Mouse (Mus musculus) limb, embryonic 14.5 days (tissue): ENCODE data around the gene Pdcl3. TPM values are rescaled to one million over a fixed set of nuclear protein-coding genes. Genes with fewer than 3 reads are reported as not detected.

Source experiments
- ATAC-seq: fragments of 200-750 bp; cut with Nextera tagmentation; 2 replicates; pipeline ENCODE4 v1.8.0; 2017; ENCODE audit warnings: low read depth, moderate number of reproducible peaks, moderate TSS enrichment; ENCODE audit not compliant: low FRiP score
- DNase-seq: peaks from one replicate; pipeline ENCODE4 v3.0.0-alpha.2; 2015; ENCODE audit warnings: low spot score
- H3K27ac ChIP-seq: fragments of 300-500 bp; sonication (generic); replicated peaks from 2 replicates; pipeline ENCODE4 v1.5.1; 2014; ENCODE audit warnings: low read depth, mild to moderate bottlenecking, low read length, moderate library complexity, mixed read lengths
- H3K27me3 ChIP-seq: fragments of 300-500 bp; sonication (generic); 2 replicates; pipeline ENCODE4 v1.6.1; 2014; ENCODE audit warnings: low read length, mixed read lengths; ENCODE audit not compliant: control insufficient read depth, insufficient read depth
- H3K36me3 ChIP-seq: fragments of 300-500 bp; sonication (generic); 2 replicates; pipeline ENCODE4 v1.6.1; 2014; ENCODE audit warnings: mild to moderate bottlenecking, low read length, moderate library complexity, mixed read lengths; ENCODE audit not compliant: control insufficient read depth, insufficient read depth
- H3K4me1 ChIP-seq: fragments of 300-500 bp; sonication (generic); 2 replicates; pipeline ENCODE4 v1.6.1; 2014; ENCODE audit warnings: antibody characterized with exemption, low read length, mixed read lengths; ENCODE audit not compliant: control insufficient read depth, insufficient read depth
- H3K4me2 ChIP-seq: fragments of 300-500 bp; sonication (generic); replicated peaks from 2 replicates; pipeline ENCODE4 v1.6.1; 2014; ENCODE audit warnings: low read depth, mild to moderate bottlenecking, low read length, moderate library complexity; ENCODE audit not compliant: severe bottlenecking
- H3K4me3 ChIP-seq: fragments of 300-500 bp; sonication (generic); replicated peaks from 2 replicates; pipeline ENCODE4 v1.5.1; 2014; ENCODE audit warnings: low read length
- H3K9ac ChIP-seq: fragments of 300-500 bp; sonication (generic); 2 replicates; pipeline ENCODE4 v1.6.1; 2014; ENCODE audit warnings: mild to moderate bottlenecking, low read depth, low read length, moderate library complexity; ENCODE audit not compliant: severe bottlenecking
- H3K9me3 ChIP-seq: fragments of 300-500 bp; sonication (generic); 2 replicates; pipeline ENCODE4 v1.6.1; 2016; ENCODE audit warnings: low read length; ENCODE audit not compliant: control insufficient read depth
- POLR2A ChIP-seq: fragments of 200-500 bp; IDR thresholded peaks from 2 replicates; pipeline ENCODE4 v1.8.0; 2012; ENCODE audit warnings: inconsistent platforms, mild to moderate bottlenecking, moderate library complexity, borderline replicate concordance; ENCODE audit not compliant: insufficient read depth, insufficient read length; ENCODE audit errors: extremely low read depth
- WGBS: fragments of 180-500 bp; shearing (Covaris S2); extraction: QIAGEN DNeasy Blood & Tissue Kit; methylation state at CpG from one replicate; pipeline ENCODE4 v1.1.7; 2014; 5-methylcytosine and 5-hydroxymethylcytosine counted together
- polyA plus RNA-seq, 2 experiments: library from polyadenylated mRNA; depleted of rRNA in 1 of 2; stranded (reverse) in 1 of 2; unstranded in 1 of 2; fragments of >200 nt; fragmentation: Nextera tagmentation in 1 of 2; extraction: Ambion mirVana in 1 of 2; gene quantifications; 2 replicates each; pipeline versions ENCODE4 v1.2.1 to v1.2.3; 2012 to 2014

Gene Pdcl3
- polyA plus RNA-seq, 2 experiments = 85.8 to 143 TPM

DNA sequence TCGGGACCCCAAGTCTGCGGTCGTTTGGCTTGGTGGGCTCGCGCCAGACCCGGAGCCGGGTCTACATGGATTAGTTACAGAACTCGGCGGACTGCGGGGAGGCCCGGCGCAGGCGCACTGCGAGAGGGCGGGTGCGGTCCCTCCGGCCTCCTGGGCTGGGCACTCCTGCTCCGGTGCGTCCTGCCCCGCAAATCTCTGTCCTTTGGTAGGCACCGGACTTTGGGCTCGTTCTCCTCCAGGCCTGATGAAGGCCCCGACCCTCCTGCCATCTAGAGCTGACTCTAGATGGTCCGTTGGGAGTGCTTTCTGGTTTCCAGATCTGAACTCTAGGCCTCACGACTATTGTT is 2.4 kb downstream of the Pdcl3 start:
- Histone ChIP-seq H3K27ac (peak overlapping the region; percentile 85), H3K9ac (peak overlapping the region; percentile 72), H3K4me3 (peak overlapping the region; percentile 82), H3K27me3 (no peaks in the 10 kb centered on the region), H3K4me1 (peaks cover 5% of the 10 kb centered on the region), H3K9me3 (no peaks in the 10 kb centered on the region), H3K4me2 (peak overlapping the region; percentile 61), H3K36me3 (peaks cover 14% of the 10 kb centered on the region; the same call in 1 of the 2 replicates)
- ATAC-seq (peak; percentile 79), DNase-seq (no peak)
- 0 out of 2 replicates have a peak, but pooled peaks have one; percentile 21 for TF ChIP-seq POLR2A
- WGBS = 2% methylated on average over 15 of the region's 25 CpGs

DNA sequence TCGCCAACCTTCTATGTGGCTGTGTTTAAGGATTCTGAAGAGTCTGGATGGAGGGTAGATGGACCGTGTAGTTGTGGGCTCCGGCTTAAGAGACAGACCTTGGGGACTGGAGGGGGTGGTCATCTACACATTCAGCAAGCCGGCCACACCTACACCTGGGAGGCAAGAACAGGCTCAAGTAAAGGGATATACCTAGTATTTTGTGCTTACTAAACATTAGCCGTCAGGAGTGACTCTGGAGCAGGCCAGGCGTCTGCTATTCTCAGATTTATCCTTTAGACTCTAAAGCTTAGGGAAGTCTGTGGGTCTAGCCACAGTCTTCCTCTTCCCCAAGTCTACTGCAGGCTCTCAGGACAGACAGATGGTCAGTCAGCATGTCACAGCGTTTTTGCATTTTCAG is 2.9 kb downstream of the Pdcl3 start:
- Histone ChIP-seq H3K4me2 (peak overlapping the region; percentile 61), H3K9me3 (no peaks in the 10 kb centered on the region), H3K36me3 (peaks cover 20% of the 10 kb centered on the region), H3K27ac (peak overlapping the region; percentile 85; the same call in 1 of the 2 replicates), H3K4me1 (peaks cover 5% of the 10 kb centered on the region), H3K27me3 (no peaks in the 10 kb centered on the region), H3K9ac (peak overlapping the region; percentile 72), H3K4me3 (peak overlapping the region; percentile 82)
- no peak for TF ChIP-seq POLR2A
- WGBS = 27% methylated on average over 7 of the region's 7 CpGs
- no peak for ATAC-seq
- DNase-seq = no peak

DNA sequence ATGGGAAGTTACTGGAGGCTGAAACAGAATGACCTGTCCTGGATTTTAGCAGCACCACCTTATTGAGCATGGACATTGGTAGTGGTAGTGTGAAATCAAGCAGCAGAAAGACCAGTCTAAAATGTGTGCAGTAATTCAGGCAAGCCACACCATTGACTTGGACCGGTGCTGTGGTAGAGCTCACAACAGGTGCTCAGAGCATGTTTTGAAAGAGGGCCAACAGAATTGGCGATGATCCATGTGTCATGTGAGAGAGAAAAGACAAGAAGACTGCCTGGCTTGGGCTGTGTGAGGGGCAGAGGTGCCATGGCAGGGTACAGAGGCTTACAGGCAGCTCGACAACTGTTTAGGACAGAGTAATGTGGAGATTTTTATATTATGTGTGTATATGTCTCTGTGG is 7.0 kb downstream of the Pdcl3 start:
- Histone ChIP-seq H3K9ac (no peak overlapping the region), H3K4me2 (no peak overlapping the region), H3K4me3 (no peak overlapping the region), H3K4me1 (no peaks in the 10 kb centered on the region), H3K27me3 (no peaks in the 10 kb centered on the region), H3K36me3 (peaks cover 51% of the 10 kb centered on the region), H3K9me3 (no peaks in the 10 kb centered on the region), H3K27ac (no peak overlapping the region)
- WGBS = 90% methylated on average over 3 of the region's 3 CpGs
- DNase-seq = peak; percentile 14
- TF ChIP-seq POLR2A = no peak
- no peak for ATAC-seq

DNA sequence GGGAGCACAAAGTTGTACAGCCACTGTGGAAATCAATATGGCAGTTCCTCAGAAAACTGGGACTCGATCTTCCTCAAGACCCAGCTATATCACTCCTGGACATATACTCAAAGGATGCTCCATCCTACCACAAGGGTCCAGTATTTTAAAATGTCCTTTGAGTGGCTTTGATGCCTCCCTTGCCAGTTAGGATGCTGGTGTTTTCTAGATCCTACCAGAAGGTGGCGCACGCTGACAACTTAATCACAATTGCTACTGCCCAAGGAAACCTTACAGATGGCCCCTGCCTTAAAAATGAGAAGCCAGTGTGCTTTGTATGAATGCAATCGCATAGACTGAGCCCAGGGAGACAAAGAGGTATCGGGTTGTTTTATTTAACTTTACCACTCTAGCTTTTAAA is 15.7 kb downstream of the Pdcl3 start:
- no peaks in the 10 kb centered on the region for H3K9me3 ChIP-seq
- H3K27me3 ChIP-seq = no peaks in the 10 kb centered on the region
- WGBS = 15% methylated on average over 5 of the region's 5 CpGs
- H3K36me3 ChIP-seq = peaks cover 17% of the 10 kb centered on the region
- no peak overlapping the region for H3K27ac ChIP-seq
- TF ChIP-seq POLR2A = no peak
- no peaks in the 10 kb centered on the region for H3K4me1 ChIP-seq
- no peak overlapping the region for H3K4me3 ChIP-seq
- no peak overlapping the region for H3K9ac ChIP-seq
- H3K4me2 ChIP-seq = no peak overlapping the region
- ATAC-seq (peak; percentile 59; the same call in 1 of the 2 replicates), DNase-seq (peak; percentile 89)

DNA sequence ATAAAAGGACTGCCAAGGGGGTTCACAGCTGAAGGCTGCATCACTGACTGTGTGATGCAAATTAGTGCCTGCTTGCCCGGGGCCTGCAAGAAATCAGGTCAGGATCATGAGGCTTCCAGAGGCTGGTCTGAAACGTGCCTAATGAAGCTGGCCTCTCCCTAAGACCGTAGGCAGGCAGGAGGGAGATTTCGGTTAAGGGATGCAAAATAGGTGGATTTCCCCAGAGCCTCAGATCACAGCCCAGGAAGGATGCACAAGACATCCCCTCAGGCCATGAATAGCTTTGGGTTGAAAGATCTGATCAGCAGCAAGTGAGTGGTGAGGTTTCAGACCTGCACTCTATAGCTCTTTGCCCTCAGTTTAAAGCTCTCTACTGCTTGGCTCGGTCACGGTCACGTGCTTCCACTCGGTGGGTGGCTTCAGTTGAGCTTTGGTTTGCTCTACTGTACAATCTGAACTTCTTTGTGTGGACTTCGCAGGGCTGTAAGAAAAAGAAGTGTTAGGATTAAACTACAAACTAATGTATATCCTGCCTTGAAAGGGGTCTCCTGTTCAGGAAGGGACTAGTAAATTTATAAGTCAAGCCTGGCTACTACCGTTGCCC is 20.4 kb downstream of the Pdcl3 start:
- no peaks in the 10 kb centered on the region for H3K9me3 ChIP-seq
- H3K27me3 ChIP-seq = no peaks in the 10 kb centered on the region
- no peak for DNase-seq
- H3K9ac ChIP-seq = no peak overlapping the region
- no peak overlapping the region for H3K4me2 ChIP-seq
- H3K36me3 ChIP-seq = no peaks in the 10 kb centered on the region
- ATAC-seq = no peak
- H3K4me1 ChIP-seq = 0 out of 2 replicates have a peak, but pooled peaks cover 2% of the 10 kb centered on the region
- 65% methylated on average over 10 of the region's 10 CpGs for WGBS
- no peak overlapping the region for H3K4me3 ChIP-seq
- no peak for TF ChIP-seq POLR2A
- H3K27ac ChIP-seq = no peak overlapping the region
